Mouse (Mus musculus) stomach, postnatal 0 days (tissue): Measurements from ENCODE around the gene Dnaic1. TPM values are rescaled to one million over a fixed set of nuclear protein-coding genes. Genes with fewer than 3 reads are reported as not detected.
A peak's percentile ranks its signal among the peaks of the same experiment; 100 is the strongest.

ENCODE experiments used
- ATAC-seq: fragments of 200-750 bp; cut with Nextera tagmentation; 2 replicates; pipeline ENCODE4 v1.8.0; 2017; ENCODE audit not compliant: low FRiP score, low TSS enrichment
- DNase-seq: peaks from one replicate; pipeline ENCODE4 v3.0.0-alpha.2; 2016; ENCODE audit warnings: low spot score
- H3K27ac ChIP-seq: fragments of 300-500 bp; sonication (generic); replicated peaks from 2 replicates; pipeline ENCODE4 v1.5.1; 2014; ENCODE audit warnings: mild to moderate bottlenecking, control low read depth
- H3K27me3 ChIP-seq: fragments of 300-500 bp; sonication (generic); 2 replicates; pipeline ENCODE4 v1.6.1; 2014; ENCODE audit warnings: low read length; ENCODE audit not compliant: control insufficient read depth, insufficient read depth
- H3K36me3 ChIP-seq: fragments of 300-500 bp; sonication (generic); 2 replicates; pipeline ENCODE4 v1.6.1; 2014; ENCODE audit warnings: low read length, mixed read lengths; ENCODE audit not compliant: control insufficient read depth, insufficient read depth
- H3K4me1 ChIP-seq: fragments of 300-500 bp; sonication (generic); replicated peaks from 2 replicates; pipeline ENCODE4 v1.6.1; 2014; ENCODE audit warnings: antibody characterized with exemption; ENCODE audit not compliant: control insufficient read depth, insufficient read depth
- H3K4me2 ChIP-seq: fragments of 300-500 bp; sonication (generic); replicated peaks from 2 replicates; pipeline ENCODE4 v1.6.1; 2014; ENCODE audit warnings: low read depth, mild to moderate bottlenecking, control low read depth, moderate library complexity
- H3K4me3 ChIP-seq: fragments of 300-500 bp; sonication (generic); 2 replicates; pipeline ENCODE4 v1.5.1; 2014; ENCODE audit warnings: low read depth, low read length, control low read depth
- H3K9ac ChIP-seq: fragments of 300-500 bp; sonication (generic); 2 replicates; pipeline ENCODE4 v1.6.1; 2014; ENCODE audit warnings: mild to moderate bottlenecking, low read length, control low read depth, mixed read lengths
- H3K9me3 ChIP-seq: fragments of 300-500 bp; sonication (generic); 2 replicates; pipeline ENCODE4 v1.6.1; 2016; ENCODE audit warnings: low read length; ENCODE audit not compliant: control insufficient read depth
- CTCF ChIP-seq: IDR thresholded peaks from 2 replicates; pipeline ENCODE4 v1.5.1; 2016; ENCODE audit warnings: antibody characterized with exemption, low read depth, mild to moderate bottlenecking, moderate library complexity
- EP300 ChIP-seq: optimal IDR thresholded peaks from 2 replicates; pipeline ENCODE3; 2016; ENCODE audit warnings: antibody characterized with exemption
- WGBS: fragments of 180-500 bp; shearing (Covaris S2); extraction: QIAGEN DNeasy Blood & Tissue Kit; methylation state at CpG from one replicate; pipeline ENCODE4 v1.1.7; 2014; 5-methylcytosine and 5-hydroxymethylcytosine counted together
- polyA plus RNA-seq: library from polyadenylated mRNA; unstranded; fragments of >200 nt; fragmentation: Nextera tagmentation; extraction: Ambion mirVana; gene quantifications from 2 replicates; pipeline ENCODE4 v1.2.1, GENCODE M21; 2015

The Dnaic1 gene
- polyA plus RNA-seq, 1 experiment from 2014 or later, result 6.0 TPM

GRCm38 (mm10) chr4:41526553-41526952 lies 43.0 kb upstream of the Dnaic1 start:
- Histone ChIP-seq H3K4me3 (no peak overlapping the region), H3K4me2 (no peak overlapping the region), H3K36me3 (no peaks in the 10 kb centered on the region; the same call in 1 of the 2 replicates), H3K9me3 (no peaks in the 10 kb centered on the region), H3K27ac (no peak overlapping the region), H3K27me3 (no peaks in the 10 kb centered on the region), H3K9ac (no peak overlapping the region), H3K4me1 (no peaks in the 10 kb centered on the region)
- ATAC-seq (no peak), DNase-seq (no peak)
- no peak for TF ChIP-seq EP300
- no peak for TF ChIP-seq CTCF
- 72% methylated on average over 7 of the region's 7 CpGs for WGBS

- H3K9me3 ChIP-seq, result no peaks in the 10 kb centered on the region
- H3K36me3 ChIP-seq, result no peaks in the 10 kb centered on the region; the same call in 1 of the 2 replicates
- no peak overlapping the region for H3K4me3 ChIP-seq
- H3K4me1 ChIP-seq, result no peaks in the 10 kb centered on the region
- DNase-seq, result no peak
- no peak for TF ChIP-seq EP300
- no peak overlapping the region for H3K9ac ChIP-seq
- H3K4me2 ChIP-seq, result no peak overlapping the region
- 51% methylated on average over 13 of the region's 13 CpGs for WGBS
- H3K27me3 ChIP-seq, result no peaks in the 10 kb centered on the region
- no peak overlapping the region for H3K27ac ChIP-seq
- ATAC-seq, result no peak
These were observed 42.5 kb upstream of the Dnaic1 start for GRCm38 (mm10) chr4:41527076-41527475.

- no peaks in the 10 kb centered on the region for H3K4me1 ChIP-seq
- H3K9ac ChIP-seq, result no peak overlapping the region
- 27% methylated on average over 8 of the region's 8 CpGs for WGBS
- no peak overlapping the region for H3K4me2 ChIP-seq
- DNase-seq (no peak), ATAC-seq (no peak)
- TF ChIP-seq EP300 (no peak), CTCF (no peak)
- no peak overlapping the region for H3K27ac ChIP-seq
- no peaks in the 10 kb centered on the region for H3K27me3 ChIP-seq
- no peaks in the 10 kb centered on the region for H3K9me3 ChIP-seq
- H3K36me3 ChIP-seq, result no peaks in the 10 kb centered on the region
- no peak overlapping the region for H3K4me3 ChIP-seq
These were observed 41.6 kb upstream of the Dnaic1 start for GRCm38 (mm10) chr4:41527996-41528395.

- no peak overlapping the region for H3K4me3 ChIP-seq
- no peak for TF ChIP-seq CTCF
- no peak for TF ChIP-seq EP300
- DNase-seq (peak; percentile 49), ATAC-seq (no peak)
- no peaks in the 10 kb centered on the region for H3K9me3 ChIP-seq
- no peak overlapping the region for H3K4me2 ChIP-seq
- 21% methylated on average over 6 of the region's 6 CpGs for WGBS
- no peak overlapping the region for H3K27ac ChIP-seq
- H3K9ac ChIP-seq, result no peak overlapping the region
- no peaks in the 10 kb centered on the region for H3K36me3 ChIP-seq
- no peaks in the 10 kb centered on the region for H3K4me1 ChIP-seq
- no peaks in the 10 kb centered on the region for H3K27me3 ChIP-seq
These were observed 37.2 kb upstream of the Dnaic1 start for GRCm38 (mm10) chr4:41532420-41532819.

GRCm38 (mm10) chr4:41534866-41535265 lies 34.7 kb upstream of the Dnaic1 start:
- Histone ChIP-seq H3K4me3 (no peak overlapping the region), H3K9me3 (no peaks in the 10 kb centered on the region), H3K36me3 (no peaks in the 10 kb centered on the region), H3K27ac (no peak overlapping the region), H3K4me2 (no peak overlapping the region), H3K9ac (no peak overlapping the region), H3K27me3 (no peaks in the 10 kb centered on the region), H3K4me1 (no peaks in the 10 kb centered on the region)
- no peak for TF ChIP-seq CTCF
- no peak for TF ChIP-seq EP300
- ATAC-seq (no peak), DNase-seq (no peak)
- 74% methylated on average over 5 of the region's 5 CpGs for WGBS

GRCm38 (mm10) chr4:41542136-41542535 lies 27.4 kb upstream of the Dnaic1 start:
- H3K4me1 ChIP-seq, result no peaks in the 10 kb centered on the region
- no peak overlapping the region for H3K4me3 ChIP-seq
- no peak for ATAC-seq
- H3K9ac ChIP-seq, result no peak overlapping the region
- DNase-seq, result no peak
- no peaks in the 10 kb centered on the region for H3K36me3 ChIP-seq
- TF ChIP-seq CTCF (no peak), EP300 (no peak)
- 78% methylated on average over 8 of the region's 8 CpGs for WGBS
- H3K4me2 ChIP-seq, result no peak overlapping the region
- H3K27me3 ChIP-seq, result no peaks in the 10 kb centered on the region
- H3K27ac ChIP-seq, result no peak overlapping the region
- H3K9me3 ChIP-seq, result no peaks in the 10 kb centered on the region
